Mouse (Mus musculus): ENCODE results near the gene Pigg. TPM values are rescaled to one million over a fixed set of nuclear protein-coding genes. Genes with fewer than 3 reads are reported as not detected.

Gene Pigg
- polyA plus RNA-seq, 1 experiment from 2014 or later = 5.8 TPM

DNA sequence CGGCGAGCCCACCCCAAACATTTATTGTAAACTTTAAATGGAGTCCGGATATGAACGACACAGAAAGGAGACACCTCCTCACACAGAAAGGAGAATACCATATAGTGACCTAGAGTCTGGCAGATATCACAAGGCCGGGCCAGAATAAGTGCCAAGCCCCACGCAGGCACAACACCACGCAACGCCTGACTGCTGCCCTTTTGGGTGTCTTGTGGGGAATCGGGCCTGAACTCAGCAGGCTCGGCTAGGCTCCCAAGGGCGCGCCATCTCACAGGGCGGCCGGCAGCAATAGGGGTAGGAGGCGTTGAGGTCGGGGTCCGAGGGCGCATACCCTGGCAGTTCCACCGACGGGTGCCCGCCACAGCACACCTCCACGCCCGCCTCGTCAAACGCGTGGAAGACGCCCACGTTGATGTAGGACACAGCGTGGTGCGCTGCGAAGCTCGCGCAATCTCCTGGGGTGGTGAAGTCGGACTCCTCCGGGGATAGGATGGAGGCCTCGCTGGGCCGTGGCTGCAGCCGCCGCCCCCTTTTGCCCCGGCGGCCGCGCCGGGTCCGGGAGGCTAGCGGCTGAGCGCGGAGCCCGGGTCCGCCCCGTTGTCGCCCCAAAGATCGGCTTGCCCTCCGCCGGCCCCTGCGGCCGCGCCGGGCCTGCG lies 54.0 kb downstream of the Pigg start:
- Histone ChIP-seq H3K9me3 (no peaks in the 10 kb centered on the region), H3K4me3 (peak overlapping the region; percentile 60), H3K4me1 (replicated peaks) (peaks cover 32% of the 10 kb centered on the region), H3K27me3 (ENCODE audit: insufficient read depth, poor library complexity, severe bottlenecking) (peaks cover 92% of the 10 kb centered on the region), H3K36me3 (no peaks in the 10 kb centered on the region), H3K27ac (no peak overlapping the region; the same call in 1 of the 2 replicates)
- no peak for DNase-seq (ENCODE audit: low spot score)
- WGBS = 2% methylated on average over 60 of the region's 60 CpGs

DNA sequence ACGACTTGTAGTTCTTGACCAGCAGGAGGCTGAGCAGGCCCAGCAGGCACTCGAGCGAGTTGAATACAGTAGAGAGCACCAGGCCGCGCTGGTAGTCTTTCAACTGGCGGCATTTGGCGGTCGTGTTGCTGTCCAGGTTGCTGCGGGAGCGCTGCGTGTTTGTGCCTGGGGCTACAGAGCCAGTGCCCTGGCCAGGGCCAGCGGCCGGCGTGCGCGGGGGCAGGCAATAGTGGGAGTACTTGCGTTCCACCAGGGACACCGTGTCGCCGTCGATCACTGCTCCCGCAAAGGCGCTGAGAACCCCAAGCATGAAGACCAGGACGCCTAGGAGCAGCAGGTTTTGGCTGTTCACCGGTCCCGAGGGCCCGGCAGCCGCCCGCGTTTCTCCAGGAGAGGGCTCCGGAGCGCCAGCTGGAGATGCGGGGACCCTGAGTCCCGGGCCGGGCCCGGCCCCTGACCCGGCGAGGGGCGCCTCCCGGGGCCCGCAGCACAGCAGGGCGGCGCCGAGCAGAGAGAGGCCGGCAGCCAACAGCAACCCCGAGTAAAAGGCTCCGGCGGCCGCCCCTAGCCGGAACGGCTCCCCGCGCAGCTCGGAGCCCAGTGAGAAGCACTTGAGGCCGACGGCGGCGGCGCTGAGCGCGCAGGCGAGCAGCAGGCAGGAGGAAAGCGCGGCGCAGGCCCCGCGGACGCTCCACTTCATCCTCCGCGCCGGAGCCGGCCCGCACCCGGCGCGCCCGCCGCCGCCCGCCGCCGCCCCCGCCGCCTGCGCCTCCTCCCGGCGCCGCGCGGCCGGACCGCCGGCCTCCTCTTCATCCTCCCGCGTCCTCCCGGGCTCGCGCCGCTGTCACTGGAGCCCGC lies 54.8 kb downstream of the Pigg start:
- WGBS = under 1% methylated on average over 100 of the region's 100 CpGs
- peak; percentile 70 for DNase-seq (ENCODE audit: low spot score)
- H3K9me3 ChIP-seq = no peaks in the 10 kb centered on the region
- peaks cover 32% of the 10 kb centered on the region for H3K4me1 ChIP-seq (replicated peaks)
- no peaks in the 10 kb centered on the region for H3K36me3 ChIP-seq
- peak overlapping the region; percentile 6; the same call in 1 of the 2 replicates for H3K27ac ChIP-seq
- H3K4me3 ChIP-seq = peak overlapping the region; percentile 60
- H3K27me3 ChIP-seq (ENCODE audit: insufficient read depth, poor library complexity, severe bottlenecking) = peaks cover 99% of the 10 kb centered on the region

DNA sequence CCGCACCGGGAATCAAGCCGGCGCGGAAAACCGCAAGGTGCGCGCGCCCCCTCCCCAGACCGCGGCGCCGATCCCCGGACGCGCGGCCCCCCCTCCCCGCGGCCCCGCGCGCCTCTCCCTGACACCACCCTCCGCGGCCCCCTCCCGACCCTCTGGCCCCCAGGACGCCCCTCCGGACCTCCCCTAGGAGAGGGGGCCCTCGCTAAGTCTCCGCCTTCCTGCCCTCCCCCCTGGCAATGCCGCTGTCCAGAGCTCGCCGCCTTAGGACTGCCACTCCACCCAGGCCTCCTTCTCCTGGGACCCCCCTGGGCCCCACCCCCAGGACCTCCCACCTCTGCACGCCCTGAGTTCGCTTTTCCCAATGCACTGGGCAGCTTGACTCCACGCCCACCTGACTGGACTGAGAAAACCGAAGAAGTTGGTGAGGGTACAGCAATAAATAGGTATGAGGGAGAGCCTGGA lies 55.5 kb downstream of the Pigg start, which contains the start of gene Gm42517:
TSS of gene Gm42517 (minus strand) at position 52 of the 462 bp plus-strand sequence.
- H3K9me3 ChIP-seq = no peaks in the 10 kb centered on the region
- WGBS = 2% methylated on average over 36 of the region's 36 CpGs
- no peak for DNase-seq (ENCODE audit: low spot score)
- peaks cover 99% of the 10 kb centered on the region for H3K27me3 ChIP-seq (ENCODE audit: insufficient read depth, poor library complexity, severe bottlenecking)
- peak within 1 kb of the TSS; percentile 6; the same call in 1 of the 2 replicates for H3K27ac ChIP-seq
- H3K4me3 ChIP-seq = peak within 1 kb of the TSS; percentile 60
- no peaks in the 10 kb centered on the region for H3K36me3 ChIP-seq
- peaks cover 32% of the 10 kb centered on the region for H3K4me1 ChIP-seq (replicated peaks)

DNA sequence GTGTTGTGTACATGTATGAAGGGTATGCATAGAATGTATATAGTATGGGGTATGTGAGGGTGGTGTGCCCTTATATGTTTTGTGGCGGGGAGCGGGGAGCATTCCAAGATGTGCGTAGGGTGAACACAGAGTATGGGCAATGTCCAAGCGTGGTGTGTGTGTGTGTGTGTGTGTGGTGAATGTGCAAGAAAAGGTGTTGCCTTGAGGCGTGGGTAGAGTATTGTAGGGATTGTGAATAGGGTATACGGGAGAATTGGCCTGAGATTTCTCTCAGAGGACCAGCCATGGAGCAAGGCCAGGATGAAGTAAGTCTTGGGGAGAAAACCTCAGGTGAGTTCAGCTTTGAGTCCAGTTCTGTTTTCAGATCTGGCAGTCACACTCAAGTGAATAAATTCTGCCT lies 56.0 kb downstream of the Pigg start:
- H3K4me1 ChIP-seq (replicated peaks) = peaks cover 32% of the 10 kb centered on the region
- H3K27me3 ChIP-seq (ENCODE audit: insufficient read depth, poor library complexity, severe bottlenecking) = peaks cover 94% of the 10 kb centered on the region
- DNase-seq (ENCODE audit: low spot score) = peak; percentile 20
- 5% methylated on average over 6 of the region's 6 CpGs for WGBS
- no peaks in the 10 kb centered on the region for H3K36me3 ChIP-seq
- H3K9me3 ChIP-seq = no peaks in the 10 kb centered on the region
- H3K4me3 ChIP-seq = peak overlapping the region; percentile 60
- no peak overlapping the region for H3K27ac ChIP-seq

DNA sequence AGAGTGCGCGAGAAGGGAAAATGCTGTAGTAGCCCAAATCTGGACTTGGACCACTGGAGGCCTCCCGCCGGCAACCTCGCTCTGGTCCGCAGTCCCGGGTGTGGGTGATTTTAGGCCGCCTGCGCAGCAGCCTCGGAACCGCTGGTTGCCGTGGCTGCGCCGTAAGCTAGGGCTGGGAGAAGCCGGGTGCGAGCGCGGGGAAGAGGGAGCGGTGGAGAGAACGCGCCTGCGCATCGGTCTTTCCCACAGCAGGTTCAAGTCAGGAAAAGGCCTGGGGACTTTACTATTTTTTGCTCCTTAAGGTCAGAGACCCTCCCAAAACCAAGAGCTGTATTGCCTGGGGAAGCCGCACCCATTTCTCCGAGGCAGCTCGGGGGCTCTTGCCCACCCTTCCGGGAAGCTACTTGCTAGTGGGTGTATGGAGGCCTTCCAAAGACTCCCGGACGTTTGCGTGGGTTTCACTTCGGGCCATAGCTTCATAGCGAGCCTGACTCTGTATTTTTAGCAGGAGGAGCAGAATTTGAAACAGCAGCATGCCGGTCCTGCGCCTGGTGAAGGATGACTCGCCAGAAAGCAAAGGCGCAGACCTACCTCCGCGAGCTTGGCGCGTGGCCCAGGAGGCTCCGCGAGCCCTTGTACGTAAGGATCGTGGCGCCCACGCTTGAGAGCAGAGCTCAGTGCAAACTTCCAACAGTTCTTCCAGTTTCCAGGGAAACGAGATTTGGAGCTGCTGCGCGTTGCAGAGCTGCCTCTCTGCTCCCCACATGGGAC lies 56.6 kb downstream of the Pigg start:
- DNase-seq (ENCODE audit: low spot score) = peak; percentile 51
- Histone ChIP-seq H3K4me3 (peak overlapping the region; percentile 60), H3K4me1 (replicated peaks) (peaks cover 32% of the 10 kb centered on the region), H3K27me3 (ENCODE audit: insufficient read depth, poor library complexity, severe bottlenecking) (peaks cover 88% of the 10 kb centered on the region), H3K36me3 (no peaks in the 10 kb centered on the region), H3K27ac (no peak overlapping the region), H3K9me3 (no peaks in the 10 kb centered on the region)
- under 1% methylated on average over 49 of the region's 49 CpGs for WGBS

DNA sequence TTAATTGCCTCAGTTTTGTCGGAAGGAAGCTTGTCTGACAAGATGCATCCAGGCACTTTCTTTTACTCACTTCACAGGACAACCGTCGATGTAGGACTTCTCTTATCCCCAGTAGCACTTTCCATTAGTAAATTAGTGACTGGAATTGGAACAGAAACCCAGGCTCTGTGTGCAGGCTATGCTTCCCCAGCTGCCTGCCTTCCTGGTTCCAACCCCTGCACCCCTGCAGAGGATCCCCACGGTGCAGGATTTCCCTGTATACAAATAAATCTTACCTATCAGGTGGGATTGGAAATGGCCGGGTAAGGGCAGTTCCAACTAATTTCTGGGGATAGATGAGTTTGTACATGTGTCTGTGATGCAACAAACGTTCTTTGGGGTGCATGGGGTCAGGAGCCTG lies 57.6 kb downstream of the Pigg start:
- Histone ChIP-seq H3K27ac (no peak overlapping the region), H3K4me1 (replicated peaks) (peaks cover 32% of the 10 kb centered on the region), H3K4me3 (no peak overlapping the region), H3K36me3 (no peaks in the 10 kb centered on the region), H3K9me3 (no peaks in the 10 kb centered on the region), H3K27me3 (ENCODE audit: insufficient read depth, poor library complexity, severe bottlenecking) (peaks cover 79% of the 10 kb centered on the region)
- 2% methylated on average over 6 of the region's 6 CpGs for WGBS
- no peak for DNase-seq (ENCODE audit: low spot score)

DNA sequence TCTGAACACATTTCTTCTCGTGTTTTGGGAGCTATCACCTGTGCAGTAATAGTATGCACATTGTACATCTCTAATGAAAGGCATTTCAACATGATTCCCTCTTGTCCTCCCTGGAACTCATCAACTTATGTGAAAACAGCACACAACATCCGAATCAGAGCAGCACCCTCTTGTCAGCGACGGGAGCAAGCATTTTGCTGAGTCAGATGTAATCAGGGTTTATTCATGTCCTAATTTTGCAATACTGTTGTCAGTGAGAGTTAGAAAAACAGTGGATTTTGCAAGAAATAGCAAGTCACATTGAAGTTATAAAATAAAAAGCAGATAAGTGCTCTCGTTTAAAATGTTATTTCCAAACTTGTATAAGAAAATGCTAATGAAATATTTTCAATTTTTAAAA lies 61.7 kb downstream of the Pigg start:
- Histone ChIP-seq H3K9me3 (no peaks in the 10 kb centered on the region), H3K27me3 (ENCODE audit: insufficient read depth, poor library complexity, severe bottlenecking) (peaks cover 39% of the 10 kb centered on the region), H3K4me1 (replicated peaks) (peaks cover 4% of the 10 kb centered on the region), H3K27ac (no peak overlapping the region), H3K36me3 (no peaks in the 10 kb centered on the region), H3K4me3 (no peak overlapping the region)
- no peak for DNase-seq (ENCODE audit: low spot score)
- 83% methylated on average over 5 of the region's 5 CpGs for WGBS

DNA sequence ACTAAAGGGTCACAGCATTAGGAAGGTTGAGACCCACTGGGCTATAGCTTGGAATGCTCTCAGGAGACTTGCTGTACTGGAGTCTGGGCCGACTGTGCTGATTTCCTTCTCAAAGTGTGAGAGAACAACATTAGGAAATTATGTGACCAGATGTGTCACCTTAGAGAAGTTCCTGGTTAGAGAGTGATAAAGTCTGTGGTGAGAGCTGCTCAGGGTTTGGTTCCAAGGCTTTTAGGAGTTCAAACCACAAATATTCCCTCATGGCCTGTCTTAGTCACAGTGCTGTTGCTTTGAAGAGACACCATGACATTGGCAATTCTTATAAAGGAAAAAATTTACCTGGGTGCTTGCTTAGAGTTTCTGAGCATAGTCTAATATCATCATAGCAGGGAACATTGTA lies 63.6 kb downstream of the Pigg start:
- Histone ChIP-seq H3K4me3 (no peak overlapping the region), H3K27ac (no peak overlapping the region), H3K27me3 (ENCODE audit: insufficient read depth, poor library complexity, severe bottlenecking) (peaks cover 19% of the 10 kb centered on the region), H3K9me3 (no peaks in the 10 kb centered on the region), H3K4me1 (replicated peaks) (no peaks in the 10 kb centered on the region), H3K36me3 (no peaks in the 10 kb centered on the region)
- DNase-seq (ENCODE audit: low spot score) = no peak
- WGBS = 78% methylated on average over 1 of the region's 1 CpGs

DNA sequence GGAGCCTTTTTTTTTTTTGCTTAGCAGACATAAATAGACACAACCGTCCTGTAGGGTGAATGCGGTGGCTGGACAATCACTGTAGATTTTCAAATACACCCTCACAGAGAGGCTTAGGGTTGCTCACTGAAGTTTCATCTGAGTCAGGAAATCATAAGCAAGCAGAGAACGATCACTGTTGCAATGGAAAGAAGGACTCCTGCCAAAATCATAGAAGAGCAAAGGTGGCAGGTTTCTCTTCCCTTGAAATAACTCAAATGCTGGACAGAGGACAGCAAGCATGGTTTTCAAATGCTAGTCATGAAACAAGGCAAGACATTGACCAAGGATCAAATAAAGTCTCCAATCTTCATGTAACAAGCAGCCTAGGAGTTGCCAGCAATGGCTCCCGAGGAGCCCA lies 65.9 kb downstream of the Pigg start:
- Histone ChIP-seq H3K4me3 (no peak overlapping the region), H3K27me3 (ENCODE audit: insufficient read depth, poor library complexity, severe bottlenecking) (no peaks in the 10 kb centered on the region), H3K4me1 (replicated peaks) (no peaks in the 10 kb centered on the region), H3K9me3 (no peaks in the 10 kb centered on the region), H3K36me3 (no peaks in the 10 kb centered on the region), H3K27ac (no peak overlapping the region)
- DNase-seq (ENCODE audit: low spot score) = no peak
- 90% methylated on average over 4 of the region's 4 CpGs for WGBS

DNA sequence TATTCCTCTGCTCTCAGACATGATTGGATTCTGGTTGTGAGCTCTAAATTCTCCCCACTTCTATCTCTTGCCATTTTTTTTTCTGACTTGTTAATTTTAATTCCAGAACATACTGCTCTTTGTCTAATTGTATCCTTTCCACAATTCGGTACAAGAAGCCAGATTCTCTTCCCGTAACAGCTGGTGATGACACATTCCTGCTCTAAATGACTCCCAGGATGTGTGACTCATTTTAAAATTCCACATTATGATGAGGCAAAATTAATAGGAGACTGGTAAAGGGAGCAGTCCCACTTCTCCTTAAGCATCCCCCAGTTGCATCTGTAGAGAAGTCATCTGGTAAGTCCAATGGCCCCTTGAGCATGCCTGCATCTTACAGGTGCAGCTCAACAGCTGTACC lies 73.2 kb downstream of the Pigg start:
- Histone ChIP-seq H3K9me3 (no peaks in the 10 kb centered on the region), H3K4me1 (replicated peaks) (no peaks in the 10 kb centered on the region), H3K4me3 (no peak overlapping the region), H3K27ac (no peak overlapping the region), H3K36me3 (no peaks in the 10 kb centered on the region), H3K27me3 (ENCODE audit: insufficient read depth, poor library complexity, severe bottlenecking) (no peaks in the 10 kb centered on the region)
- DNase-seq (ENCODE audit: low spot score) = no peak
- 92% methylated on average over 2 of the region's 2 CpGs for WGBS

DNA sequence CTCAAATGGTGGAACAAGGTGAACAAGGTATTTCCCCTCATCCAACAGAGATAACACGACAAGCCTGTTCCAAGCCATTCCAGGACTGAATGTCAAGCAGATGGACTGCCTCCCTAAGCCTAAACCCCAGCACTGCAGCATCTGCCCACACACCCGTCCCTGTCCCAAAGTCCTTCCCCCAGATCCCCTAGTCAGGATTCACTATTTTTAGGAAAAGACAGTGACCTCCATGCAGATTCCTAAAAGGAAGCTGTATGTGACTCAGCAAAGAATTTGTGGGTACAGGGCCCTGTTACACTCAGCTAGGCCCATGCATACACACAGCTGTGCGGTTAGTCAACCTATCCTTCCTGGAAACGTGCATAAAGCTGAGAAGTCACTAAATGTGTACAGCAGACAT lies 74.0 kb downstream of the Pigg start:
- no peaks in the 10 kb centered on the region for H3K27me3 ChIP-seq (ENCODE audit: insufficient read depth, poor library complexity, severe bottlenecking)
- WGBS = 79% methylated on average over 4 of the region's 4 CpGs

DNA sequence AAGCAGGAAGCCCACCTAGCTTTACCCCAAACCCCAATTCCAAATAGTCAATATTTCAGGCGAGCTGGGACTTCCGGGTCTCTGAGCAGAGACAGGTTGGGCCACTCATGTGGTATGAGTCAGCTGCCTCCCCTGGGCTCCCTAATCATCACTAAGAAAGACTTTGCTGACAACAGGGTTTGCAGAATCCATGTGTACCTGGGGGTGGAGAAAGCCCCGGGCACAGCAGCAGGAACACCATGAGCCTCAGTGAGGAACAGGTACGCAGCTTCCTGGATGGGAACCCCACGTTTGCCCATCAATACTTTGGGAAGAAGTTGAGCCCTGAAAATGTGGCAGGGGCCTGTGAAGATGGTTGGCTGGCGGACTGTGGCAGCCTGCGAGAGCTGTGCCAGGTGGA lies 75.8 kb downstream of the Pigg start, which contains the start of gene Pde6b:
TSS of gene Pde6b (plus strand) at position 191 of the 400 bp plus-strand sequence.
- Histone ChIP-seq H3K4me1 (replicated peaks) (no peaks in the 10 kb centered on the region), H3K4me3 (no peak within 1 kb of the TSS), H3K9me3 (no peaks in the 10 kb centered on the region), H3K27me3 (ENCODE audit: insufficient read depth, poor library complexity, severe bottlenecking) (no peaks in the 10 kb centered on the region), H3K27ac (no peak within 1 kb of the TSS), H3K36me3 (no peaks in the 10 kb centered on the region)
- DNase-seq (ENCODE audit: low spot score) = no peak
- WGBS = 75% methylated on average over 7 of the region's 7 CpGs

More for the DNA sequence above, 74.0 kb downstream of the Pigg start:
- no peaks in the 10 kb centered on the region for H3K36me3 ChIP-seq
- H3K9me3 ChIP-seq = no peaks in the 10 kb centered on the region
- no peak overlapping the region for H3K27ac ChIP-seq
- no peak overlapping the region for H3K4me3 ChIP-seq
- H3K4me1 ChIP-seq (replicated peaks) = no peaks in the 10 kb centered on the region
- no peak for DNase-seq (ENCODE audit: low spot score)

Measured in hindbrain, embryonic 10.5 days (tissue).